Mouse (Mus musculus) Muller cell, postnatal 12 days (primary cell): ENCODE data around the gene Kremen1.

ENCODE experiments used
- DNase-seq: peaks from one replicate; pipeline ENCODE4 v3.0.0-alpha.2; 2015; ENCODE audit errors: inconsistent ontology term

The Kremen1 gene

DNA sequence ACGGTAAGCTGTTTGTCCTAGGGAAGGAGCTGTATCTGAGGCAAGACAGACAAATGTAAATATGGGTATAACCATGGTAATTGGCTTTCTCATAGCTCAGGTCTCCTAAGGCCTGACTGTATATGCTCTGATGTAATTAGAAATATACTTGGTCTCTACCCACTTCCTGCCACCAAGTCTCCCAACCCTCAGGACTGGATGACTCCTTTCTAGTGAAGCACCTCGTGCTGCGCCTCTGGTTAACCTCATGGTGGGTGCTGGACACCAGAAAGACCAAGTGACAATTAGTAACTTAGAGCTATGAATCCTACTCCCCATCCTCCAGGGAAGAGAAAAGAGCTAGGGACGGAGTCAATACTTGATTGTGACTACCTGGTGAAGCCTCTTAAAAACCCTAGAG, 42.0 kb downstream of the Kremen1 start:
- DNase-seq = no peak

DNA sequence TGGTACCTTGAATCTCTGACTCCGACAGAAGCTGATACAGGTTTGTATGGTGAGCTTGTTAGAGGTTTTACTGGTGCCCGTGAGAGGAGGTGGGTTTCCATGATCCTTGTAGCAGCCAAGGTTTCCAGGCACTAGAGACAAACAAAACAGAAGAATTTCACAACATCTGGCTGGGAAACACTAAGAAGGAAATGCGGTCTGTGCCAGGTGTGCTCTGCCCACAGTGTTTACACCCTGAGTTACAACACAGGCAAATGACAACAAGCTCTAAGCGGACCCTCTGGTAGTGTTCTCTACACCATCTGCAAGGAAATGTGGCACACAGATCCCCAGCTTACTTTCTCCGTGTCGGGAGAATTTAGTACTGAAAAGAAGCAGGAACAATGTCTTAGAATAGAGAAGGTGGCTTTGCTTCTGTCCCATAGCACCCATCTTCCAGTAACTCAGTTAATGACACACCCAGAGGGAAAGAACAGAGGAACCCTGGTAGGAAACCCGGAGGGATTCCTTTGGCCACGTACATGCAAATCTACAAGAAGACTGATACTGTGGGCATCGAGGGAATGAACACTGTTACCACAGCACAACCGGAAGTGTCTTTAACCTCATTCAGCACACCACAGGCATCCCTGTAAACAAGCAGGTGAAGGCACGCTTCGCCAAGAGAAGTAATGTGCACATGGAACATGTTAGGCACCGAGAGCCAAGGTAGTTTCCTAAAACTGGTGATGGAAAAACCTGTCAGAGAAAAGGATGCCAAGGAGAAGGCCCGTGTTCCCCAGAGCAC, 45.8 kb downstream of the Kremen1 start:
- no peak for DNase-seq

DNA sequence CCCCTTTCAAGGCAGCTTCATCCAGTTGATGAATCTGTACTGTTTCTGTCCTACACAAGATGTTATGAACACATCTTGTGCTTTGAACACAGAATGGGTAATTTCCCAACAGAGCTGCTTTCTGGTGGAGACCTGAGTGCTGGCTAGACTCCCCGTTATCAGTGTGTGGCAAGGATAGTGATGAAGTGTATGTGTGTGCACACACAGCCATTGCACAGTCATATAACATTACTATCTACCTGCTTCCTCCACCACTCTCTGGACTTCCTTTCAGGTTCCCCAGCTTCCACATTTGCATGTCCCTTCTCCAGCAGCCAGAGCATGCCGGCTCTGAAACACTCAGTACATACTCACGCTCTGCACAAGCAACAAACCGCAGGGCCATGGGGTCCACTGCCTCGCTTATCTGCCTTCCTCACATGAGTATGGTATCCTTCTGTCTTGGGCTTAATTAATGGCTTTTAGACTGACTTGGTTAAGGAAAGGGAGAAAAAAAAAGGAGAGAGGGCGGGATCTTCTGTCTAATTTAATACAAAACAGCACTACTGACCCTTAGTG, 46.8 kb downstream of the Kremen1 start:
- no peak for DNase-seq

DNA sequence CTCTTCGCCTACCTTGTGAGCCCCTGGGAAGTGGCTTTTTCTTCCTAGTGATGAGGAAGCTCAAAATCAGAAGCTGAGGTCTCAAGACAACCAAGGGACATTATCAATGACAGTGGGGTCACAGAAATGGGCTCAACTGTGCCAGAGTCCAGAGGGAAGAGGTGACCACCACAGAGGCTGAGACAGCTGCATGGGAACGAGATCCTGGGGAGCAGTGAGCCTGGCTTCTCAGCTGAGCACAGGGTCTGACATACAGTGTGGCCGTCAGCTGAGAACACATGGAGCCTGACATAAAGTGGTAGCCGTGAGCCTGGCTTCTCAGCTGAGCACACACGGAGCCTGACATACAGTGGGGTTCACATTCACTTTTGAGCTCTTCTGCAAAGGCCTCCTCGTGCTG, 58.3 kb downstream of the Kremen1 start:
- DNase-seq = no peak

DNA sequence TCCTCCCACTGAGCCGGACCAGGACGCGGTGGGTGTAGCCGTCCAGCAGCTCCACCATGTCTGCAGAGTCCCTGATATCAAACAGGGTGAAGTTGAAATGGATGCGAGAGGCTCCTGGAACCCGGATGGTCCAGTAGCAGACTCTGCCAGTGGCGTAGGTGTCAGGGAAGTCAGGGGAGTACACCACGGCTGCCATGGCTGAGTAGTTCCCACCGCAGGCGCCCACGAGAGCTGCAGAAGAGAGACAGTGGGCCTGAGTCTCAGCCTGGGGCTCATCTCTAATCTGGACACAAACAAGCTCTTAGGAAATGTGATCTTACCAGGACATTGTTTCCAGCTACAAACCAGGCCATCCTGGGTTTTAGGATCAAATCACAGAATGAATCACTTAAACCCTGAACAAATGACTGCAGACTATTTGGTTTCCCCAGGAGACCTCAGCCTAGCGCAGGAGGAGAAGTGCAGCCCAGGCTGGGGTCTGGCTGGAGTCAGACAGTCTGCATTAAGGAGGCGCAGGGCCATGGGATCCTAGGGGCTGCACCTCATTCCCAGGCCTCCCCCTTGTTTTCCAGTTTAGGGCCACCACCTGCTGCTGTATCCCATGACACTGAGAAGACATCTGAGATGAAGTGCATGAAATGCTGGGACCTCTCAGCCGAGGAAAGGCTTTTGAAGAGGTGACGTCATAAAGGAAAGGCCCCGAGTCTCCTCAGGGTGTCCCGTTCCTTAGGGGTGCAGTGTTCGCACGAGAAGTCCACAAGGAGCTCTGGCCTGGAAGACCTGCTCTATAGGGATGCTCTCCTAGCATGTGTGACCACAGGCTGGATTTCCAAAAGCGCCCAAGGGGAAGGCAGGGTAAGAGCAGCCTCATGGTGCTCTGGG, 59.3 kb downstream of the Kremen1 start:
- no peak for DNase-seq

DNA sequence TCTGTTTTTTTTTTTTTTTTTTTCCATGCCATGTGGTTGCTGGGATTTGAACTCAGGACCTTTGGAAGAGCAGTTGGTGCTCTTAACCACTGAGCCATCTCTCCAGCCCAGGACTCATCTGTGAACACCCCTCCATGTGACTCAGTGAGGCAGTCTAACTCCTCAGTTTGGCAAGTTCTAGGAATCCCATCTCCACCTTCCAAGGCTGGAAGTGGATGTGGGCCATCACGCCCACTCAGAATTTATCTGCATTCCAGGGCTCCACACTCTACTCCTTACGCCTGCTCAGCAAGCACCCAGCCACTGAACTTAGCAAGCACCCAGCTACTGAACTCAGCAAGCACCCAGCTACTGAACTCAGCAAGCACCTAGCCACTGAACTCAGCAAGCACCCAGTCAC, 61.5 kb downstream of the Kremen1 start:
- peak; percentile 47 for DNase-seq

DNA sequence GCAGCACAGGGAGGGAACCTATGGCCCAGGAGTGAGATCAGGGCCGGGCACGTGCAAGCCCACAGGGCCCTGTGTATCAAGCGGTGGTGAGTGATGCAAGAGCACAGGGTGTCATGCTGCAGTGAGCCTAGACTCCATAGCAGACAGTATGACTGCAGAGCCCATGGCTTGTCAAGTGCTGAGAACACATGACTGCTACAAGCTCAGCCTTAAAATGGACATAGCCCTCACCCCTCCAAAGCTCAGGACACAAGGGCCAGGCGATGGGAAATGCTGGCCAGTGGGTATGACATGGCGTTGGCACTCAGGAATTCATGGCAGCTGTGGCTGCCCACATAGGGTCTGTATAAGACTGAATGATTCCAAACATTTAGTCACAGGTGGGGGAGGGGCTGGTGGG, 64.3 kb downstream of the Kremen1 start:
- peak; percentile 41 for DNase-seq

DNA sequence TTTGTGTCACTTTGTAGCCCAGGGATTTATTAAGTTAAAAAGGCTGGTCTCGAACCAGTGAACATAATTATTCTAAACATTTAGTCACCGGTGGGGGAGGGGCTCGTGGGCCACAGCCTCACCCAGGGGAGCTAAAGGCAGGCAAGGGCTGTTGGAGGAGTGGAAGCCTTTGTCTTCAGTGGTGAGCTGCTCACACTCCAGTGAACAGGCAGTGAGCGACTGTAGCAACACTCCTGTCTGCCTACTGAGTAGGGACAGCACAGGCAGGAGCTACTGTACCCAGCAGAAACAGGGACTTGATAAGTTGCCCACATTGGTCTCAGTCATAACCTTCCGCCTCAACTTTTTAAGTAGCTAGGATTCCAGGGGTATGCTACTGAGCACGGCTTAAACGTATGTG, 64.8 kb downstream of the Kremen1 start:
- no peak for DNase-seq

DNA sequence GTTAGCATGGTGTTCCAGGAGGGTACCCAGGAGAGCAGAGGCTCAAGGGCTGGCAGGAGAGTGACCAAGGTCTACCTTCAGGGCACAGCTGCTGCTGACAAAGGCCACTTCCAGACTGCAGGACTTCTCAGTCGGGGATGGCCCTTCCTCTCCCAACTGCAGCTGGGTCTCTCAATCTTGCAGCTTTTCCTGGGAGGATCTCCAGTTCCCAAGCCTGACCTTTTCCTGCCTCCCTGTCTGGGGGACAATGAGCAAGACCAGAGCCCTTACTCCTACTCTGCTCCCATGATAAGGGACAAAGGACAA, 67.8 kb downstream of the Kremen1 start:
- no peak for DNase-seq

DNA sequence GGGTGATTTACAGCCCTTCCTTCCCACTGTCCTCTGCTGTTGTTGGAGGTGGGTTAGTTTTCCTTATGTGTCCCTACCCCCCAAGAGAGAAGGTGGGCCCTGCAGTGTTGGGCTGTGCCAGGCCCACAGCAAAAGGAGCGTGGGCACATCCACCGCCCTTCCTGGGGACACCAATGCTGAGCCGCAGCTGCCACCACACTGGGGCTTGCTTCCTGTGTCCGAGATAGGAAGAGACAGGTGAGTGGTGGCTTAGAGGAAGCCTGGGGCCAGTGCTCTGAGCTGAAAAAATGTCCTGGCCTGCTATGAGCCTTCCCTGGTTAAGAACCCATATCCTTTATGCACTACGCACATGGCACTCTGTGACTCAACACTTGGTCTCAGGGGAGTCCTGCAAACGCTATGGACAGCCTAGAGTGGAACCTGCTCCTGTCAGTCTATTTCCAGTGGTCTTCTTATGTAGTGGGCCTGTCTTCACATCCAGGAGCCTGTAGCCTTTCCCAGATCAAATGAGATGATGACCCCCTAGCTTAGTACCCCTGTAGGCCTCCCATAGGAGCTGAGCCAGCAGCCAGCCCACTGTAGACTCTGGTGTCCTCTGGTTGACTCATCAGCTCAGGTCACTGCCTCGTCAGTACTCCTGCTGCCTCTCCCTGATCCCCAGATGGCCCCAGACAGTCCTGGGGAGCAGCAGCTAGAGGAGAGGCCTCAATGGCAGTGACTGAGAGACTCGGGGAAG, 68.3 kb downstream of the Kremen1 start:
- DNase-seq = no peak

DNA sequence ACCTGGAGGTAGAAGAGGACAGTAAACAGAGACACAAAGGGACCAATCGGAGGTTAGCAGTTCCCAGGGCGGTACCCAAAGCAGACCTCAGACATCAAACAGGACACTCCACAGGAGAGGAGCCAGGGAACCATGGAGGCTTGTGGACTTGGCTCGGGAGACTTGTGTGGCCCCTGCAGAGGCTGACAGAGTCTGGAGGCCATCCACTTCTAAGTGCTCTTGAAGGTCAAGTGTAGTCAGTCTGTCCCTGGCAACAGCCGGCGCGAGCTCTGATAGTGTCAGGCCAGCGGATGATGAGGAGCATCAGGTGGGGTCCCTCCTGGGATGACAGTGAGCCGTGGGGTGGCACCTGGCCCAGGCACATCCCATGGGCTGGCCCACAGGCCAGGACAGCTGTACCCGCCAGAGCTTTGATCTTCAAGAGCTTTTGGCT, 69.3 kb downstream of the Kremen1 start:
- no peak for DNase-seq

DNA sequence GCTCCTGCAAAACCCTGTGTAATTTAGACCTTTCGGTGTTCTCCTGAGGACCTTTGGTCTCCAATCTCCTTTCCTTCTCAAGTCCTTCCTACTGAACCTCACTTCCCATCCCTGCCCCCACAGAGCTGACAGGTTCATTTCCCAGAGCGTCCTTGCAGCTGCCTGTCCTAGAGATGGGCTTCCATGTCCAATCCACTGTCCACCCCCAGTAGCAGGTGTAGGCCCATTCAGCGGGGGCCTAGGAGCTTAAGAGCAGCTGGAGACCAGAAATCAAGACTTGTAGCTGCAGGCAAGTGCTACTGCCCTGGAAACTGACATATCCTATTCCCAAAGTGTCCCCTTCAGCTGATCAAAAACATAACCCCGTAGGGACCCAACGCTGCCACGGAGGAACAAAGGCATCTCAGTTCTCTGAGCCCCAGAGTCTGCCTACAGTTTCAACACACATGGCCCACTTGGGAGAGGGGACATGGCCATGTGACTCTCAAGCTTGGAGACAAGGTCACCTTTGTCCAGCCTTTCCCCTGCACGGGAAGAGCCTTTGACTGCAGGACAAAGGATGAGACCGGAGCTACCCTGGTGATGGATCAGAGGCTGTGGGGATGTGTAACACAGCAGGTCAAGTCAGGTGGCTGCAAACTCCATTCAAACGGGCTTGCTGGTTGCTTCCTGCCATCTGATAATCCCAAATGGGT, 72.0 kb downstream of the Kremen1 start:
- DNase-seq = peak; percentile 27

DNA sequence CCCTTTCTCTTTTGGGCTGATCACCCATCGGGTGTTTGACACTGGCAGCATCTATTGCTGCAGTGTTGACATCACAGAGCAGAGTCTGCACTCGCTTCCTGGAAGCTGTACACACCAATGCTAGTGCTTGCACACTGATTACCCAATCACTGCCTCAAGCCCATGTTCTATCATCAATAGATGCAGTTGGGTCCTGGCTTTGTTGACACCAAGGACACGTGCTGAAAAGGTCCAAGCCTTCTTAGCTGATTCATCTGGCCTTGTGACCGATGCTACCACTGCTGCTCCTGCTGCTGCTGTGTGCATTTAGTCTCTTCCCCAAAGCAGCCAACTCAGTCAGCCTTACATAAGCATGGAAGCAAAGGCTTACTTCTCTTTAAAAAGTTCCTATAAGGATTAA, 73.2 kb downstream of the Kremen1 start:
- no peak for DNase-seq

DNA sequence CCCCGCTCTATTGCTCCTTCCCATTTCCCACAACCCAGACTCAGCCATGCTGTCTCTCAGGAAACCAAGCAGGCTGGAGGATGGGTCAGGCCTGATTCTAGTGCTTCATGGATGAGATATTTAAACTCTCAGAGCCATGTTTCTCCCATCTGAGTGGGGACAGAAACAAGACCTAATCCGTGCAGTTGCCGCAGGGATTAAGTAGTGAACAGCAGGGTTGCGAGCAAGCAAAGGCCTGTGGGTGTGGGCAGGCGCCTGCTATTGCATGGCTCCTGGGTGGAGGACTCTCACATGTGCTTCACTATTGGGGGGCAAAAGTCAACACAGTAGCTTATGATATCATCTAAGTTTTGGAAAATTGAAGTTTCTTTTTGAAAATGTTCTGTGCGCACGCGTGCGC, 76.5 kb downstream of the Kremen1 start:
- no peak for DNase-seq

DNA sequence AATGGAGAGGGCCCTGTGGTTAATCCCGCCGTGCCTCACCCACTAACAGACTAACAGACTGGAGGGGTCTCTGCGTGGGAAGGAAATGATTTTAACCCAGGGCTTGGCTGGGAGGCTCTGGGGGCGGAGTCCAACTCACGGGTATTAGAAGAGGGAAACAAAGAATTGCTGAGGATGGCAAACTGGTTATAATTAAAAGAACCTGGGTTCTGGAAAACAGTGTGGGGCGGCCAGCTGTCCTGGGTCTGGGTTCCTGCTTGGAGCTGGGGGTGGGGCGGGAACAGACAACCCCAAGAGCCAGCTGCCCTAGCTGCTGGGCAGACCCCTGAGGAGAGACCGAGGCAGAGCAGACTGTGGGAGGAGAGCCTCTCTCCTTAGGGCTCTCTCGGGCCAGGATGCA, 77.1 kb downstream of the Kremen1 start:
- DNase-seq = no peak

DNA sequence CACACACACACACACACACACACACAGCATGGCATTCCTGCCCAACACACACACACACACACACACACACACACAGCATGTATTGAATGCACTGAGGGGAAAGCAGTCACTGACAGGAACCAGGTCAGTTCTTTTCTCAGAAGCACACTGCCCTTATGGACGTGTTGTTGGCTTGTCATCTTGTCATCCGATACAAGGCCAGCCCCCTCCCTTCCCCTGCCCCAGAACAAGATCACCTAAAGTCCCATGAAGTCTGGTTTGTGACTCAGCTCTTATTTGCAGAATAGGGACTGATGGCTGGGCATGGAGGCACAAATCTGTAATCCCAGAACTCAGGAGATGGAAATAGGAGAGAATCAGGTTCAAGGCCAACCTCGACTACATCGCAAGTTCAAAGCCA, 78.5 kb downstream of the Kremen1 start:
- DNase-seq = no peak

DNA sequence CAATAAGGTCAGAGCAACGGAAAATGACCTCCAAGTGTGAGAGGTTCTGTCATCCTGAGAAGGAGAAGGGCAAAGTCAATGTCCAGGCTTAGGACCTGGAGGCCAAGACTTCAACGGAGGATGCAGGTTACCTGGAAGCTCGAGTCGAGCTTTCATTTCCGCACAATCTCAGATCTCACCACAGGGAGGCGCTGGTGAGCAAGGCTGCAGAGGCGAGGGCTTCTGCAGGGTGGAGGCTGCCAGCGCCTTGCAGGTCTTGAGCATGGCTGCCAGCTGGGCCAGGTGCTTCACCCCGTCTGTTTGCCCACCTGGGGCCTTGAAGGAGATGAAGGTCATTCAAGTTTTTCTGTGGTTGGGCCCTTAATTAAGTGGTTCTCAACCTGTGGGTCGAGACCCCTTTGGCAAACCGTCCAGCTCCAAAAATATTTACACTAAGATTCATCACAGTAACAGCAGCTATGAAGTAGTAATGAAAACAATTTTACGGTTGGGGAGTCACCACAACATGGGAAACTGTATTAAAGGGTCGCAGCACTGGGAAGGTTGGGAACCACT, 79.4 kb downstream of the Kremen1 start:
- DNase-seq = peak; percentile 42

DNA sequence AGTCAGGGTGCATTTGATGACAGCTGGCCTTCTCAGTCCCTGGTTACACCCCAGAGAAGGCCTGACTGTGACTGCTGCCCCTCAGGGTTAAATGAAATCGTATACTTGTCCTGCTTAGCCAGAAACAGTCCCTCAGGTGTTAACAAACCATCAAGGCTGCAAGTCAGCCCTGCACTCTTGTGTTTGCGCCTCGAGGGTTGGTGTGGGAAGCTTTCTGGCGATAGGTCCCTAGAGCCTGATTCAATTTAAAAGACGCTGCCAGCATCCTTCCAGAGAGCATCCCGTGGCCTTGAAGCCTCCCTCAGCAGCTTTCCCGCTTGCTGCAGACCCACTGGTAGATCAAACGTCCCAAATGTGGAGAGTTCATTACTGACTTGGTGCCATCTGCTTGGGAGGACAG, 82.0 kb downstream of the Kremen1 start:
- no peak for DNase-seq

DNA sequence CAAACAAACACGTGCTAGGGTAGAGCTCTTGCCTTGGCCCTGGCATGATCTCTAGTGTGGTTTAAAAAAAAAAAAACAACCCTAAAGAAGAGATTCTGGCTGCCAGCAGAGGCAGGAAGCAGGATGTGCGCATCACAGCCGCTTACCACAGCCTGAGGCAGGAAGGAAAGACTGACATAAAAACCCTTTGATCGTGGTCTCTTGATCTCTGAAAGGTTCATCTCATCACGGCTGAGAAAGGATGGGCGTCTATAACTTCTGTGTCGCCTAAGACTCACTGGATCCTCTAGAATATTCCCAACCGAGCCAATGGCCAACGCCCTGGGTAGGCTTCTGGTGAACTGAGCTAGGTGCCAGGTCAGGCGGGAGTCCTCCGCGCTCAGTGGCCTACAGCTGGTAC, 84.2 kb downstream of the Kremen1 start:
- DNase-seq = no peak

DNA sequence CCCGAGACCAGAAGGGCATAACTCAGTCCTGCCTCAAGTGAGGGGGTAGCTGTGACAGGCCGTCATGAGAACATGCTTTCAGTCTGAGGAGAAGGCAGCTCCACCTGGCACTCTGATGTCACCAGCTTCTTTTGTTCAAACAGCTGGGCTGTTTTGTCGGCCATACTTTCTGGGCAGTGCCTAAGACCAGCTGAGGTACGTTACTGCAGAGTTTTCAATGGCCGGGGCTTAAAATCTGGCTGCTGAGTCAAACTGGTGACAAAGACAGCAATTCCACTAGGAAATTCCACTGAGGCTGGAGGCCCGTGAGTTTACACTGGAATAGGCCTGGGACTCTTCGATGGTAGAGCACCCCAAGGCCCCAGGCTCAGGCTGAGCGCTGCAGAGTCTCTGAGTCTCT, 84.7 kb downstream of the Kremen1 start:
- DNase-seq = no peak

DNA sequence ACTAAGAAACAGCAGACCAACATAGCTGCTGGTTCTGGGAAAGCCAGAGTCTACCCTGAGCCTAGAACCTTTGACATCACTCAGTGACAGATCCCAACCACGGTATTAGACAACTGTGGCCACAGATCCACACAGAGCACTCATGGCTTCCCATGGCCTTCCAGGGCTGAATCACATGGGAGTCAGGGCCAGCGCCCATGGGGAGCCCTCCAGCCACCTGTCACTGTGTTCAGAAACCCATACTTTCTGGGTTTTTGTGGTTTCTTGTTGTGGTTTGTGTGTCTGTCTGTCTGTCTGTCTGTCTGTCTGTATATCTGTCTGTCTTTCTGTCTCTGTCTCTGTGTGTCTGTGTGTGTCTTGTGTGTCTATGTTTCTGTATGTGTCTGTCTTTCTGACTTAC, 85.5 kb downstream of the Kremen1 start:
- no peak for DNase-seq
